Mouse (Mus musculus) lung, adult 2 months (tissue): ENCODE results near the gene Coq4.

Source experiments
- CTCF ChIP-seq: fragments of 200-500 bp; IDR thresholded peaks from 2 replicates; pipeline ENCODE4 v1.5.1; 2011; ENCODE audit warnings: mild to moderate bottlenecking, low read length, control low read depth; ENCODE audit not compliant: insufficient read depth
- POLR2A ChIP-seq: fragments of 200-500 bp; IDR thresholded peaks from 2 replicates; pipeline ENCODE4 v1.6.1; 2011; ENCODE audit warnings: low read depth, mild to moderate bottlenecking, control low read depth, low read length, borderline replicate concordance; ENCODE audit errors: extremely low read depth

GRCm38 (mm10) chr2:29844661-29845060 lies 57.4 kb downstream of the Coq4 start:
- TF ChIP-seq CTCF (no peak), POLR2A (no peak)
